Mouse (Mus musculus) small intestine, adult 2 months (tissue): ENCODE results near the gene Mapk8ip1.

Experiments used
- CTCF ChIP-seq: fragments of 200-500 bp; IDR thresholded peaks from 2 replicates; pipeline ENCODE4 v1.5.1; 2012; ENCODE audit warnings: low read depth, mild to moderate bottlenecking, control low read depth, inconsistent platforms, low read length, moderate library complexity, mixed read lengths; ENCODE audit not compliant: insufficient replicate concordance, insufficient read length; ENCODE audit errors: extremely low read depth
- POLR2A ChIP-seq: fragments of 200-500 bp; IDR thresholded peaks from 2 replicates; pipeline ENCODE4 v1.6.1; 2012; ENCODE audit warnings: low read depth, mild to moderate bottlenecking, control low read depth, inconsistent platforms, low read length, moderate library complexity

GRCm38 (mm10) chr2:92402591-92403326, 1.7 kb upstream of the Mapk8ip1 start:
- TF ChIP-seq POLR2A: no peak
- no peak for TF ChIP-seq CTCF
